Mouse (Mus musculus) gastrocnemius, adult 2 months (tissue): ENCODE measurements around the gene Zfp423. TPM values are rescaled to one million over a fixed set of nuclear protein-coding genes. Genes with fewer than 3 reads are reported as not detected.
A peak's percentile ranks its signal among the peaks of the same experiment; 100 is the strongest.

ENCODE experiments used
- DNase-seq: peaks from one replicate; pipeline ENCODE4 v3.0.0; 2022
- H3K27ac ChIP-seq: fragments of 200-600 bp; 2 replicates; pipeline ENCODE4 v1.8.1; 2022; ENCODE audit warnings: mild to moderate bottlenecking
- H3K4me3 ChIP-seq: fragments of 200-600 bp; 2 replicates; pipeline ENCODE4 v1.8.1; 2022; ENCODE audit warnings: mild to moderate bottlenecking, moderate library complexity
- CTCF ChIP-seq: fragments of 200-600 bp; IDR thresholded peaks from 2 replicates; pipeline ENCODE4 v1.8.1; 2022; ENCODE audit warnings: antibody characterized with exemption, mild to moderate bottlenecking, moderate library complexity
- intact Hi-C: fragments of 180-260 bp; cut with DNase I; formaldehyde crosslinking; loops from one replicate; pipeline ENCODE4 v1.15.1; 2025
- total RNA-seq, 2 experiments: library from RNA; stranded (reverse); gene quantifications; 2 replicates each; pipeline ENCODE4 v1.2.3; 2021

The Zfp423 gene
- total RNA-seq, 2 experiments from 2014 or later = 13.0 to 15.6 TPM

DNA sequence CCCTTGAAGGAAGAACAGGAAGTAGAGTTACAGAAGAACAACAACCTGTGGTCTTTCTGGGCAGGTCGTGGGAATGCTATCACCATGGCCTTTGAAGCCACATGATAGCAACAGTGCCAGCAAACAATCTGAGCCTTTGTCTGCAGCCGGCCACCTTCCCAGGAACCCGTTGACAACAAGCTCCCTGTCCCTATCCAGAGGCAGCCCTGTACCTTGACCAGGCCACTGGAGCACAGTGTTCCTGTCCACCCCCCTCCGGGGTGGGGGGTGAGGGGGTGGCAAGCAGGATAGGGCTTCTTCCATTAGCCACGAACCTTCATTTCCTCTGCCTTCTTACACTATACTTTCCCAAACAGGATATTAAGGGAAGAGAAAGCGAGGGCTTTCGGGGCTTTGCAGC is 224.9 kb downstream of the Zfp423 start:
- no peak overlapping the region for H3K4me3 ChIP-seq
- intact Hi-C loops = no loop called here
- no peak overlapping the region for H3K27ac ChIP-seq
- DNase-seq = no peak
- TF ChIP-seq CTCF = no peak

GRCm38 (mm10) chr8:87731062-87731461 is 228.3 kb downstream of the Zfp423 start:
- TF ChIP-seq CTCF = no peak
- no peak overlapping the region for H3K27ac ChIP-seq
- no peak overlapping the region for H3K4me3 ChIP-seq
- DNase-seq = no peak
- intact Hi-C loops = no loop called here

DNA sequence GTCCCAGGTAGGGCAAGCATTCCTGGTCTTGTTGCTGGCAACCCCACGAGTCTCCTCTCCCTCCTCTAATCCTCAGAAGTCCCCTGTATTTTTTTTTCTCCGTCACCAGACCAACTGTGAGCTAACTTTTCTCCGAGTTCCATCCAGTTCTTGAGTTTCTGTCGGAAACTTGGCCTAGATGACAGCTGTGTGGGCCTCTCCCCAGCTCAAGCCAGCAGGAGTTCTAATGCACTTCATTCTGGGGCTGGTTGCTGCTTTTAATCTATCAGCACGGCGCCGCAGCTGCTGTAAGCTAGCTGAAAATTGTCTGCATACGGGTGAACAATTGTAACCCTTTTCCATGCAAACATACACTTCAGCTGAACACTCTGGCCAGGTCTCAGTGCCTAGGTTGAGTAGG is 236.4 kb downstream of the Zfp423 start:
- TF ChIP-seq CTCF = no peak
- no peak for DNase-seq
- Histone ChIP-seq H3K4me3 (no peak overlapping the region), H3K27ac (peak overlapping the region; percentile 12; the same call in 1 of the 2 replicates)
- intact Hi-C loops = no loop called here

DNA sequence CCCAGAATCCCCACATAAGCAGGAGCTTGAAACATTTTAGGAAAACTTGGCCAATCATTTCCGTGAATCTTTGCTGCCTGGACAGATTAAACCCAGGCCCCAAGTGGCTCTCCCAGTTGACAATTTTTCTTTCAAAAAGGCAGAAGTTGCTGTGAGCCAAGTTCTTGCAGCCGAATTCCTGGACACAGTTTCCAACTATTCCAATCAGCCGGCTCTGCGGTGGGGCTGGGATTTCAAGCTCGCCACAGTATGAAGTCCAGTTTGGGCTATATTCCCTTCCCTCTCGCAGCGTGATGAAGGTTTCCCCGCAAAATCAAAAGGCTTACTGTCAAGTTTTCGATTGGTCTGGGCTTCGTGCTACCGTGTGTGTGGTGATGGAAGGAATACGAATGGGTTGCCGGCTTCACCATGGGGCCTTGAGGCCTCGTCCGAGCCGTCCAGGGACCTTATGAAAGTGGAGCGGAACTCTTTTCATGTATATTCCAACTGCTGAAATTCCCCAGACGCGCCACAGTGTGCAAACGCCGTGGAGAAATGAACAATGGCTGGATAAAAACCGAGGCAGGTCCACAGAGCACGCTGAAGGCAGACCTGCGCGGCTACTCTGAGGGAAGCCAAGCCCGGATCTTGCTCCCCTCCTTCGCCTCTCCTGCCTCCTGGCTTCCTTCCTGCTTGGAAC is 240.1 kb downstream of the Zfp423 start:
- Histone ChIP-seq H3K4me3 (peak overlapping the region; percentile 44), H3K27ac (peak overlapping the region; percentile 46; the same call in 1 of the 2 replicates)
- intact Hi-C loops = loop anchor here (5.0 to 10.0 kb wide), 2 partner anchors 33 to 306 kb away; no protein-coding TSS in a partner anchor
- DNase-seq = no peak
- no peak for TF ChIP-seq CTCF

DNA sequence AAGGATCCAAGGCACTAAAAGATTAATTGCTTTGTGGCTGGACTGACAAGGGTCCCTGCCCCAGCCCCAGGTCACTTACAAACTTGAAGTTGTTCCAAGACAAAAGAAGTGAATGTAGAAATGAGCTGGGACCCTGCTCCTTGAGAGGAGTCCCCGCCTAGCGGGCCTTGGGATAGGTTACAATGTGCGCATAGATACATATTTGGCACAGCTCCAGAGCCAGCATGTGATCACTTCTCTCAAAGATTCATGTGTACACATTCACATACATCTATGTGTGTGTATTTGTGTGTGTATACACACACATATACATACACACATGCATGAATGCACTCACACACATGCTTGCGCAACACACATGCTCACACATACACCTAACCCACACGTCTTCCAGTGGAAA is 241.9 kb downstream of the Zfp423 start:
- intact Hi-C loops = loop anchor here (5.0 to 10.0 kb wide), 2 partner anchors 35 to 307 kb away; no protein-coding TSS in a partner anchor
- Histone ChIP-seq H3K4me3 (no peak overlapping the region), H3K27ac (no peak overlapping the region)
- no peak for DNase-seq
- no peak for TF ChIP-seq CTCF

DNA sequence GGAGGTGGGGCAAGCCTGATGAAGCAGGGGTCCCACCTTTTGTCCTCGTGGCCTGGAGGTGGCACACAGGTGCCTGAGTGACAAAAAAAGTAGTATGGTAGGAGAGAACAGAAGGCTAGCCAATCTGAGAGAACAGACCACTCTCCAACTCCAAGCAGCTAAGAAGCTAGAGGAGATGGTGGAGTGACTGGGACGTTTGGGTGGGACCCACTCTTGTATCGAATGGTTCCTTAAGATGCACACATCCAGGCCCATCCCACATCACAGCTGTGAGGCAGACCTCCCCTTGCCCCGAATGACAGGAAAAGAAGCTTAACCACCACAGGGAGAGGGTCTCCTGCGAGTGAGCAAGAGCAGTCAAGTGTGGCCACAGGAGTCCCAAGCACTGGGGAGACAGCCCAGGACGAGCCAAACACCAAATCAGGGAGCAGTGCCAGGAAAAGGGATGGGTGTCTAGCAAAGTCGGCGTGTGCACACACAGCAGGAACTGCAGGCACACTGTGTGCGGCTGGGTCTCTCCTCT is 242.6 kb downstream of the Zfp423 start:
- no peak for TF ChIP-seq CTCF
- Histone ChIP-seq H3K27ac (peak overlapping the region; percentile 61), H3K4me3 (peak overlapping the region; percentile 43; the same call in 1 of the 2 replicates)
- DNase-seq = no peak
- intact Hi-C loops = loop anchor here (1.0 to 10.0 kb wide), 3 partner anchors 36 to 308 kb away; no protein-coding TSS in a partner anchor

DNA sequence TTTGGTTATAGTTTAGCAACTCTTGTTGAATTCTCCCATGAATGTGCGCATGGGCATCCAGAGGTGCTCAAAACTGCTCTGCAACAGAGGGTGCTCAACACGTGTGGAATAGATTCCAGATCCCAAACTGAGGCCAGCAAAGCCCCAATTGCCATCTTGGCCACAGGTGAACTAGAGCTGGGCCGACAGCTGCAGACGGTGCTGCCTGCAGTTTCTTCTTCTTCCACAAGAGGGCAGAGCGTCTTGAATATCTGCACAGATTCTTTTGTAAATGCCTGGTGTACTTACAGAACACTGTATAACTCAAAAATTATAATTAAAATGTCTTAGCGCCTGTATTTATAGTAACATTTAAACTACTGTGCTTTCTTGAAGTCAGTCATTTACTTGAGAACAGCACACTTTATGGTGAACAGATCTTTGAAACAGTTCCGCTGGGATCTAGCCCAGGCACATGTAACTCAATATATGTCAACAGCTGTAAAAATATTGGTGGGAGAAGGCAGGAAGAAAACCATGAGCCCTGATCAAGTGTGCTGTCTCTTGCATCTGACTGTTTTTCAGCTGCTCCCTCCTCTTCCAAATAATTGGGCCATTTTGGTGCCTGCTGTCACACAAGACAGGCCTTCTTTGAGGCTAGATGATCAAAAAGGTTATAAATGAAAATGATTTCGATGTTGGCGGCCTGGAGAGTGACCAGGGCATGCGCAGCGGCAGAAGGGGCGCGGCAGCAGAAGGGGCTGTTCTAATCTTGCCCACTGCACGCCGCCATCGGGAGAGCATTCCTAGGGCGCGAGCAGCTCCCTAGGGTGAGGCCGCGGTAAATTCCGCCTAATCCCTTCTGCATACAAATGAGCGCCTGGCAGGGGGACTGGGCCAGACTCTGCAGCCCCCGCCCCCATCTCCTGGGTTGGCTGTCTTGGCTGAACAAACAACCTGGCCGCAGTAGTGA is 243.4 kb downstream of the Zfp423 start:
- peak overlapping the region; percentile 43 for H3K4me3 ChIP-seq
- DNase-seq = peak; percentile 82
- H3K27ac ChIP-seq = peak overlapping the region; percentile 61
- intact Hi-C loops = loop anchor here (1.0 to 10.0 kb wide), 3 partner anchors 36 to 309 kb away; no protein-coding TSS in a partner anchor
- no peak; the same call in none of the 2 replicates for TF ChIP-seq CTCF

DNA sequence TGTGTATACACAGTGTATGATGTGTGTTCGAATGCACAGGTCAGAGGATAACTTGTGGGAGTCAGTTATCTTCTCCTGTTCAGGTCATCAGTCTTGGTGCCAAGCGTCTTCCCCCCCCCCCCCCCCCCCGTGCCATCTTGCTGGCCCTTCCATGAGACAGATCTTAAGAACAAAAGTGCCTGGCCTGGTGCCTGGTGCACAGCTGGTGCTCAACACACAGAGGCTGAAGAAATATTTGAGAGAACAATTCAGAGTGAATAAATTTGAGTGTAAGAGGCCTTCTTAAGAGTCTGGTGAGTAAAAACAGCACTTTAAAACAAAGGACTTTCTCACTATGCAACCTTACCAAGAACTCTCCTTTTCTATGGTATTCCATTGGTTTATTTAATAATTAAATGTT is 245.4 kb downstream of the Zfp423 start:
- intact Hi-C loops = loop anchor here (10.0 kb wide), 1 partner anchor 311 kb away; no protein-coding TSS in a partner anchor
- H3K4me3 ChIP-seq = no peak overlapping the region
- DNase-seq = no peak
- no peak for TF ChIP-seq CTCF
- H3K27ac ChIP-seq = no peak overlapping the region

- DNase-seq = no peak
- H3K27ac ChIP-seq = peak overlapping the region; percentile 61
- H3K4me3 ChIP-seq = peak overlapping the region; percentile 48
- intact Hi-C loops = loop anchor here (10.0 kb wide), 1 partner anchor 313 kb away; no protein-coding TSS in a partner anchor
- TF ChIP-seq CTCF = no peak
These were observed 247.4 kb downstream of the Zfp423 start for GRCm38 (mm10) chr8:87711955-87712354.

GRCm38 (mm10) chr8:87708127-87708637 is 251.2 kb downstream of the Zfp423 start:
- intact Hi-C loops = no loop called here
- TF ChIP-seq CTCF = no peak
- Histone ChIP-seq H3K27ac (no peak overlapping the region), H3K4me3 (no peak overlapping the region)
- no peak for DNase-seq

DNA sequence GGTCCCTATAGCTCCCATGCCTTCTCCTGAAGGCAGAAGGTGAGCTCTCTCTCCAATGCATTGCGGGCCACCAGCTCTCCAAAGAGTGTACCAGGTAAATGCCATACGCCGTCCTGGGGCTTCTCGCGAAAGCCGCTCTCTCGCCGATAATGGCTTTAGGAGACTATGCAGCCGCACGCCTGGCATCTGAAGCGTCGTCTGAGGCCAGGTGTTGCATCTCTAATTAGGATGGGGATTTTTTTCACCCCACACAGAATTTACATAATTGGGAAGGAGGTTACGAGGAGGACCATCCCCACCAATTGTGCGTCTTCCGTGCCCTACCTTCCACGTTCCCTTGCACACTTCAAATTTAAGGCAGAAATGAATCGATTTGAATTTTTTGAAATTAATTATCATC is 252.2 kb downstream of the Zfp423 start:
- Histone ChIP-seq H3K27ac (no peak overlapping the region), H3K4me3 (no peak overlapping the region)
- DNase-seq = no peak
- no peak for TF ChIP-seq CTCF
- intact Hi-C loops = no loop called here

DNA sequence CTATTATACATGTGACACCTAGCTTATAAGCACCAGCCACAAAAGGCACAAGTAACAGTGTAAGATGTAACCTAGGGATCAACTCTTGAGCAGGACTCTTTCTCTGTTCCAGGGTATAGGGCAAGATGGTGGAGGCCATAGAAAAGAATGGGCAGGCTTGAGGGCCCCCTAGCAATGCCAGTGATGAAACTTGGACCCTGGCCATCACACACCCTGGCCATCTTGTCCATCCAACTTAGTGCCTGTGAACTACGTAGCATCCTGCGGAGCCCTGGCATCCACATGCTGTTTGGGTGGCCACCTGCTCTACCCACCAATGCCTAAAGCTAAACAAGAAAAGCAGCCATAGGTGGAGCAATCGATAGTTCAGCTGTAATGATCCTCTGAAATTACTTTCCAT is 254.6 kb downstream of the Zfp423 start:
- H3K4me3 ChIP-seq = no peak overlapping the region
- H3K27ac ChIP-seq = no peak overlapping the region
- no peak for TF ChIP-seq CTCF
- intact Hi-C loops = loop anchor here (5.0 kb wide), 1 partner anchor 42 kb away; no protein-coding TSS in a partner anchor
- no peak for DNase-seq
